ENCODE assay signal across 25 mouse cellular contexts in genomic region chr4:45443652-45444051, GRCm38 (mm10). TPM values are rescaled to one million over a fixed set of nuclear protein-coding genes. Genes with fewer than 3 reads are reported as not detected.
DNase-seq lines count a peak whose midpoint lies in the region; ATAC-seq lines count a peak whose summit lies in the region.
"Had no signal": no experiment of that assay in that cellular context is flagged by ENCODE, and none has a peak within 500 bp of the region (broad histone marks: within the 10 kb centered on the region; RNA-seq: fewer than 3 reads in every experiment).

No protein-coding gene starts in this region.

- H3K9me3 ChIP-seq in kidney, embryonic 14.5 days (ENCODE audit: control insufficient read depth, low read length) = no peaks in the 10 kb centered on the region
- H3K9me3 ChIP-seq: embryonic facial prominence, embryonic 13.5 days; forebrain, embryonic 12.5 days; hindbrain, embryonic 15.5 days; intestine, embryonic 15.5 days; midbrain, embryonic 13.5 days had no signal

- ATAC-seq in kidney, embryonic 14.5 days (ENCODE audit: low FRiP score, low TSS enrichment) = no peak
- ATAC-seq: CD4-positive, CD25-positive, alpha-beta regulatory T cell, adult 4 months; intestine, embryonic 15.5 days; liver, postnatal 0 days; lung, postnatal 0 days; midbrain, embryonic 13.5 days had no signal

- H3K4me2 ChIP-seq in kidney, embryonic 14.5 days (replicated peaks; ENCODE audit: low read depth, low read length) = no peak overlapping the region
- H3K4me2 ChIP-seq: embryonic facial prominence, embryonic 13.5 days; forebrain, embryonic 12.5 days; hindbrain, embryonic 15.5 days; intestine, embryonic 15.5 days; midbrain, embryonic 13.5 days had no signal

- H3K9ac ChIP-seq in kidney, embryonic 14.5 days (ENCODE audit: low read depth, low read length) = no peak overlapping the region
- H3K9ac ChIP-seq: embryonic facial prominence, embryonic 13.5 days; forebrain, embryonic 12.5 days; hindbrain, embryonic 15.5 days; intestine, embryonic 15.5 days; liver, postnatal 0 days; midbrain, embryonic 13.5 days had no signal

- H3K4me1 ChIP-seq in kidney, embryonic 14.5 days (ENCODE audit: control insufficient read depth, insufficient read depth, low read length) = 0 out of 2 replicates have a peak, but pooled peaks cover 6% of the 10 kb centered on the region
- H3K4me1 ChIP-seq: embryonic facial prominence, embryonic 13.5 days had no signal

- no peak overlapping the region for H3K4me3 ChIP-seq in kidney, embryonic 14.5 days (ENCODE audit: low read length)
- H3K4me3 ChIP-seq: embryonic facial prominence, embryonic 13.5 days; erythroblast, embryonic 14.5 days; forebrain, embryonic 12.5 days; gastrocnemius, adult 2 months; hindbrain, embryonic 15.5 days; intestine, embryonic 15.5 days; midbrain, embryonic 13.5 days had no signal

- no peaks in the 10 kb centered on the region for H3K27me3 ChIP-seq in kidney, embryonic 14.5 days (ENCODE audit: control insufficient read depth, insufficient read depth, low read length)
- H3K27me3 ChIP-seq: embryonic facial prominence, embryonic 13.5 days; hindbrain, embryonic 15.5 days; intestine, embryonic 15.5 days; midbrain, embryonic 13.5 days had no signal

- no peak overlapping the region for H3K27ac ChIP-seq in kidney, embryonic 14.5 days (ENCODE audit: low read depth, low read length)
- H3K27ac ChIP-seq: embryonic facial prominence, embryonic 13.5 days; forebrain, embryonic 12.5 days; hindbrain, embryonic 15.5 days; intestine, embryonic 15.5 days; midbrain, embryonic 13.5 days had no signal

- H3K36me3 ChIP-seq in kidney, embryonic 14.5 days (ENCODE audit: control insufficient read depth, insufficient read depth, low read length) = peaks cover 11% of the 10 kb centered on the region
- H3K36me3 ChIP-seq: hindbrain, embryonic 15.5 days had no signal

- 86% methylated on average over 7 of the region's 7 CpGs for WGBS in kidney, embryonic 14.5 days

- DNase-seq in adrenal gland, postnatal 36 days = peak; percentile 35 to 55
- DNase-seq in adrenal gland, postnatal 25 days = no peak
- DNase-seq in kidney, adult 11 months = peak; percentile 79
- peak; percentile 79 to 81 for DNase-seq in kidney, adult 8-10 months
- peak; percentile 80 to 83 for DNase-seq in kidney, postnatal 36 days
- DNase-seq in urinary bladder, postnatal 25 days (ENCODE audit: low spot score) = no peak
- DNase-seq: cerebellum, adult 8-10 months; cerebellum, postnatal 36 days; embryo, embryonic 11 days; gastrocnemius, adult 2 months; heart, postnatal 36 days; left cerebral cortex, postnatal 4 days; liver; liver, postnatal 0 days; thymus, adult 18-20 months; thymus, postnatal 36 days had no signal

RNA-seq across cellular contexts. Expression of gene Slc25a51, which starts 35.1 kb away (rescaled TPM):
- 100 to 1,000 TPM; 268 to 422 TPM for total RNA-seq in adrenal gland, postnatal 36 days (2021)
- total RNA-seq in adrenal gland, postnatal 25 days (2021) = 376 and 405 TPM in 2 replicates
- 52.4 and 71.6 TPM in 2 replicates for polyA plus RNA-seq in kidney, embryonic 14.5 days (2014; fragmentation: Nextera tagmentation; extraction: Ambion mirVana)

Comparison
In these comparisons a context has a peak if more than half of its experiments do, and no peak if none do; other contexts are left out.
1. DNase-seq: peak in adrenal gland, postnatal 36 days (2 of 2), kidney, adult 11 months (single experiment), kidney, adult 8-10 months (2 of 2) and kidney, postnatal 36 days (2 of 2); none in adrenal gland, postnatal 25 days (single experiment) and urinary bladder, postnatal 25 days (single experiment).